Mouse (Mus musculus): ENCODE results near the gene Dnajc7.
"Not testable (repeated sequence)": the region's sequence is repeated elsewhere in the genome, so short reads cannot be mapped to it uniquely, and the experiment has no call there.

Dnajc7 gene

DNA sequence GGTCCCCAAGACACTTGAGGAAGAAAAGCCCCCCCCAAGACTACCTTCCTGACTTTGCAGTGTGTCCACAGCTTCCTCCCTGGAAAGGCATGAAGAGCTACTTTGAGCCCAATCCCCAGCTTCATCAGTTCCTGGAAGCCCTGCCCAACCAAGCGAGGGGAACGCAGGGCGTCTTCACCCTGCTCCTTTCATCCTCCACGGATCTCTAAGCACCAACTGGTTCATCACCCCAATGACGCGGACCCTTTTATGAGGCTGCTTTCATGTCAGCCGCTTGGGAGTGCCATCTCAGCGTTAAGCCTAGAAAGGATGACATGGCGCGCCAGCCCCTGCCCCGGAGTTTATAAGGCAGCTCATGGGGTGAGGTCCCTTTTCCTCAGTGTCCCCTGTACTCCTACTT is at the start of gene Dnajc7:
Gene Dnajc7, minus strand, starts transcription at position 187 of the 400 bp plus-strand sequence.
- no peak for DNase-seq (ENCODE audit: low spot score)

GRCm38 (mm10) chr11:100659806-100660205 is 39.8 kb upstream of the Dnajc7 start:
- no peak for DNase-seq (ENCODE audit: low spot score)

DNA sequence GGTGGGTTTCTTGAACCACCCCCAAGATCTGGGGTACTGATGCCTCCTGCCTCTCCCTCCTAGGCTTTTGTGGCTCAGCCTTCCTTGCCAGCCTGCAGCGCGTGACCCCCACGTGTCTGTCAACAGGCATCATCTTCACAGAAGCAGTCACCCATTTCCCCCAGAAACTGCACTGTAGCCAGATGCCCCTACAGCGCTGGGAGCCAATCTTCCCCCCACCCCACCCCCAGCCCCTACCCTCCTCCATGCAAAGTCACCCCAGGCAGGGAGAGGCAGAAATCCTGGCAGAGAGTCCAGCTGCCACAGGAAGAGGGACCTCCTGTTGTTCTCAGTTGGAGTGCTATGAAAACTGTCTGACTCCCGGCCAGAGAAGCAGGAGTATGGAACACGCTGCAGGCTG is 36.5 kb upstream of the Dnajc7 start:
- DNase-seq (ENCODE audit: low spot score), result no peak

DNA sequence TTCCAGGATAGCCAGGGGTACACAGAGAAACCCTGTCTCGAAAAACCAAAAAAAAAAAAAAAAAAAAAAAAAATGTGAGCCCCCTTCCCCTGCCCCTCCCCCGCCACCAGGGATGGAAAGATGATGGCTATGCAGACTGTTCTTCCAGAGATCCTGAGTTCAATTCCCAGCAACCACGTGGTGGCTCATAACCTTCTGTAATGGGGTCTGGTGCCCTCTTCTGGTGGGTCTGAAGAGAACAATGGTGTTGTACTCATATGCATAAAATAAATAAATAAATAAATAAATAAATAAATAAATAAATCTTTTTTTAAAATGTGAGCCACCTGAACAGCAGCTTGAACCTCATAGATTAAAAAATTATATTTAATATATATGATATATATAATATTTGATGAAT is 35.6 kb upstream of the Dnajc7 start:
- DNase-seq (ENCODE audit: low spot score), result not testable (repeated sequence)

- no peak for DNase-seq (ENCODE audit: low spot score)
Measured at GRCm38 (mm10) chr11:100651748-100652147, 31.8 kb upstream of the Dnajc7 start.

- DNase-seq (ENCODE audit: low spot score), result no peak
Measured at GRCm38 (mm10) chr11:100651205-100651604, 31.2 kb upstream of the Dnajc7 start.

GRCm38 (mm10) chr11:100648405-100648804 is 28.4 kb upstream of the Dnajc7 start:
- no peak for DNase-seq (ENCODE audit: low spot score)

- peak; percentile 37 for DNase-seq (ENCODE audit: low spot score)
Measured at GRCm38 (mm10) chr11:100646265-100646664, 26.3 kb upstream of the Dnajc7 start.

- DNase-seq (ENCODE audit: low spot score), result no peak
Measured at GRCm38 (mm10) chr11:100643612-100644575, 23.9 kb upstream of the Dnajc7 start.

- DNase-seq (ENCODE audit: low spot score), result no peak
Measured at GRCm38 (mm10) chr11:100640159-100640906, 20.4 kb upstream of the Dnajc7 start.

DNA sequence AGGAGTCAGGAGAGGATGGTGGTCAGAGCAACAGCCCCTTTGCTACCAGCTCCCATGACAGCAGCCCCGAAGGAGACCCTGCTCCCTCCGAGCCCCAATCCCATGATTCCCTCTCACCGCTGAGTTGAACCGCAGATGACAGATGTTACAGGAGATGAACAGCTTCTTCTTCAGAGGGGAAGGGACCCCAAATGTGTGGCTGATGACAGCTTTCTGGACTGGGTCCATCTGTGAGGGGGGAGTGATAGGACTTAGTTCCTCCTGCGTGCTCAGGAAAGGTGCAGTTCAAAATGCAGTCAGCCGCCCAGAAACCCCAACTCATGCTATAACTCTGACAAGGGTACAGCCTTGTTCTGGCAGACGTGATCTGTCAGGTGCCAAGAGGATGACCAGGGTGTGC is 14.6 kb upstream of the Dnajc7 start:
- DNase-seq (ENCODE audit: low spot score), result no peak

- DNase-seq (ENCODE audit: low spot score), result no peak
Measured at GRCm38 (mm10) chr11:100628862-100629352, 8.9 kb upstream of the Dnajc7 start.

GRCm38 (mm10) chr11:100628056-100628455 is 8.1 kb upstream of the Dnajc7 start:
- DNase-seq (ENCODE audit: low spot score), result no peak

DNA sequence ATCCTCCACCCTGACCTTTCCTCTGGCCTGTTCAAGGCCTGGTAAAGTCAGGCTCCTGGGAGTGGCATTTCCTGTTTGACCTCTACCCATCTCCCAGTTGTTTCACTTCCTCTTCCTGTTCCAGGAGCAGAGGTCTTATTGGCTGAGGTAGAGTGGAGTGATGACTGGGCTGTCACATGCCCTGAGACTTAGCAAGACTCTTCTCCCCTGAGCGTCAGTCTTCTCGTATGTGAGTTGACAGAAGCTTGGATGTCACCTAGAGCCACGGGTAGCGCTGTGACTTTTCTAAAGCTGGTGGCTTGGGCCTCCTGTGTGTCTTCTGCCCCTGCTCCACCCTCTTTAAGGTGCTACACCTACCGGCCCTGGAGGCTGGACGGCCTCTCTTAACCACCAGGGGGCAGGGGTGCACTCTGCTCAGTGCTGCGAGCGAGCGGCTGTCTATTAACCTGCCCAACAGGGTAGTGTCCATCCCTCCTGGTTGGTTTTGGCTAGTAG is 6.8 kb upstream of the Dnajc7 start:
- DNase-seq (ENCODE audit: low spot score), result peak; percentile 61

DNA sequence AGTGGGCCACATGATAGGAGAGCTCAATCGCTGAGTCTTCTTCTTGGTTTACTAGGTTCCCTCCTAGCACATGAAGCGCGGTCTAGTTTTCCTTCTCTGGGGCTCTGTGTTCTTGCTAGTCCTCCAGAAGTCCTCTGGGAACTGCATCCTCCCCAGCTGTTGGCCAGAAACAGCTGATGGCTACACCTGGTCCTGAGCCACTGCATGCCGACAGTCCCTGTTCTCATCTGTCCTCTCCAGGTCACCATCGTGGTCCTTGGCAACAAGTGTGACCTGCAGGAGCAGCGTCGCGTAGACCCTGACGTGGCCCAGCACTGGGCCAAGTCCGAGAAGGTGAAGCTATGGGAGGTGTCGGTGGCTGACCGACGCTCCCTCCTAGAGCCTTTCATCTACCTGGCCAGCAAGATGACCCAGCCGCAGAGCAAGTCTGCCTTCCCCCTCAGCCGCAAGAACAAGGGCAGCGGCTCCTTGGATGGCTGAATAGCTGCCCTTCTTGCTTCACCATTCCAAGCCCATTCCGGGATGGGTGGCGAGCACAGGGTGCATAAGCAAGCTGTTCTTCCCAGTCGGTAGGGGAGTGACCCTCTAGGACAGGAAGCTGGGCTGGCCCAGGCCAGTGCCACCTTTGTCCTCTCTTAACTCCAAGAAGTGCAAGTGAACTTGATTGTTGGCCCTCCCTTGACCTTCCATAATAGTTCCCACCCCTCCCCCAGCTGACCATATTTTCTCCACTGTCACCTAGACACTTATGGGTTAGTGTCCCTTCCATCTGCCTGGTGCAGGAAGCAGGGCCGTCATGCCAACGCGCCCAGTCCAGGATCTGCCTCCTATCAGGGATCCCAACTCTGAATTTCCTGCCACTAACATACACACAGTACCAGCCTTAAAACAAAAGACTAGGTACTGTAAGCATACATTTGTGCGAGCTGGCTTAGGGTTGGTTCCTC is 6.1 kb upstream of the Dnajc7 start:
- DNase-seq (ENCODE audit: low spot score), result no peak

DNA sequence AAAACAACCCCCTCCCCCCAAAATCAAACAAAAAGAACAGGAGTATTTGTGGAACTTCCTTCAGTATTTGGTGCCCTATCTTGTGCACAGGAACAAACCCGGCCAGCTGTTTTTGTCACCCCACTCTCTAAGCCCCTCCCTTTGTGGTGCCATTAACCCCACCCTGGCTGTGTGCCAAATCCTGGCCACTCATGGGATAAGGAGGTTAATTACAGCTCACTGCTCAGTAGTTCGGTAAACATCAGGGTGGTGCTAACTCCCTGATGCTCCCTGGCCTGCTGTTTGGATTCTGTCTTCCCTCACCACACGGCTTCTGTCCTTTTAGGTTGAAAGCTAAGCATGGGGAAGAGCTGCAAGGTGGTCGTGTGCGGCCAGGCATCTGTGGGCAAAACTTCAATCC is 3.9 kb upstream of the Dnajc7 start:
- DNase-seq (ENCODE audit: low spot score), result peak; percentile 50

DNA sequence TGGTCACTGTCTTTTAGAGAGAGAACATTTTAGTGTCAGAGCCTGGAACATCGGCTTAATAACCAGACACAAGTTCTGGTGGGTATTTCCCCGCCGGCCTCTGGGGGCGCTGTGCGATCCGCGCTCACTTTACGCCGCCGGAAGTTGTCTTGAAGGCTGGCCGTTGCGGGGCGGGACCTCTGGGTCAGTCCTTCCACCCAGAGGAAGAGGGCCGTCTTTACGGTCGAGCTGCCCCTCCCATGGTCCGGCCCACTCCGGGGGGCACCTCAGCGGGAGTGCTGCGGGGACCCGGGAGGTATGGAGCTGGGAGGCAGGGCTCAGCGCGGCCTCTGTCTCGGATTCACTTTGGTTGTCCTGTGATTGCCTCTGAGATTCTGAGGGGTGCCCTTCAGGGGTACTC is 2.7 kb upstream of the Dnajc7 start:
- peak; percentile 91 for DNase-seq (ENCODE audit: low spot score)

- DNase-seq (ENCODE audit: low spot score), result peak; percentile 91
Measured at GRCm38 (mm10) chr11:100619485-100619975, 438 bp downstream of the Dnajc7 start.

DNA sequence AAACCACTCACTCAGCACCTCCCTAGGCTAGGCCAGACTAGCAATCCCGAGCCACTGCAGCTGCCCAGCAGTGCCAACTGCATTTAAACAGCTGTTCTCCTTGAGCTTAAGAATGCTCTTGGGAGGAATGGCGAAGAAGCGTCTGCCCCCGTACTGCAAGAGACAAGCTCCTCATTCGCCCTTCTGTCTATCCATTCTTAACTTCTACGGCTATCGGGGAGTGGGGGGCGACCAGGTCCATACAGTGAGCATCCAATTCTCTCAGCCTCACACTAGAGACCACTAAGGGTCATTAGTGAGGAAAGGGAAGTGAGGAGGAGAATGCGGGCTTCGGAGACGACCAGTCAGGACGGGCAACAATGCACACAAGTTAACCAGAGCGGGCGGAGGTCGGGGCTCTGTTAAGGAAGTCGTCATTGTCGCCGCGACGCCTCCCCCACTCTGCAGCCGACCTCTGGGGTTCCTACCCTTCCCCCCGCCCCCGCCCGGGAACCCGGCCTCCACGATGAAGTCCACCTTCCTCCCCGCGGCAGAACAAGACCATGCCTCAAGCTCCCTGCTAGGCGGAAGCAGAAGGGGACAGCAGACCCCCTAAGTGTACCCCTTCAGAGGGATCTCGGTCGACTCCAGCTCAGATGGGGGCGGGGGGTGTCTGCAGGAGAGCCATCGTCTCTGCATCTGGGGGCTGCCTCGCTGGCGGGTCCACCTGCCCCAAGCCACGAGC is 1.0 kb downstream of the Dnajc7 start, which contains the start of gene Nkiras2:
Gene Nkiras2, plus strand, starts transcription at position 484 of the 724 bp plus-strand sequence.
- peak; percentile 50 for DNase-seq (ENCODE audit: low spot score)

GRCm38 (mm10) chr11:100617480-100617879 is 2.5 kb downstream of the Dnajc7 start:
- DNase-seq (ENCODE audit: low spot score), result no peak

Data from spleen, adult 12 weeks (tissue).